Mouse (Mus musculus): Measurements from ENCODE around the gene Kcnk5. TPM values are rescaled to one million over a fixed set of nuclear protein-coding genes. Genes with fewer than 3 reads are reported as not detected.

Gene Kcnk5
- polyA plus RNA-seq, 1 experiment, result not detected

- 88% methylated on average over 4 of the region's 4 CpGs for WGBS
- no peak for TF ChIP-seq CTCF (IDR thresholded peaks at IDR 0.05; ENCODE audit: insufficient read depth, low read depth, low read length)
- no peak for TF ChIP-seq POLR2A (IDR thresholded peaks at IDR 0.05; ENCODE audit: insufficient read depth, low read depth, low read length)
- no peak overlapping the region for H3K27ac ChIP-seq (ENCODE audit: insufficient read depth, low read depth, low read length)
These were observed 5.9 kb downstream of the Kcnk5 start for GRCm38 (mm10) chr14:20175705-20176104.

DNA sequence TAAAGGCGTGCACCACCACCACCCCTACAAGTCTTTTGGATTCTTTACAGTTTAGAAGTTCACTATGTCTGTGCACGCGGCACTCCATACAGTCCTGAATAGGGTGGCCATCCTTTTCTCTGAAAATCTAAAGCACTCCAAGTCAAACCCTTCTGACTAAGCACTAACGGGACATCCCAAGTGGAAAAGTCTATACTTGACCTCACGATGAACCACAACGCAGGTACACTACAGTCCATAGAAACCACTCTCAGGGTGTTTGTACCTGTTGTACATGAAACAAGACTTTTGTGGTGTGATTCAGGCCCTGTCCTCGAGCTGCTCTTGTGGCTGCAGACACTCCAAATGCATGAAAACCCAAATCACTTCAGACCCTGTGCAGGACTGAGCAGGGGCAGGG lies 6.5 kb downstream of the Kcnk5 start:
- Histone ChIP-seq H3K4me3 (ENCODE audit: insufficient read depth, low read depth, low read length) (no peak overlapping the region), H3K4me1 (ENCODE audit: control insufficient read depth, insufficient read depth, low read length) (no peaks in the 10 kb centered on the region), H3K27ac (ENCODE audit: insufficient read depth, low read depth, low read length) (no peak overlapping the region)
- TF ChIP-seq CTCF (IDR thresholded peaks at IDR 0.05; ENCODE audit: insufficient read depth, low read depth, low read length) (no peak), POLR2A (IDR thresholded peaks at IDR 0.05; ENCODE audit: insufficient read depth, low read depth, low read length) (no peak)
- 92% methylated on average over 7 of the region's 7 CpGs for WGBS

More at GRCm38 (mm10) chr14:20175705-20176104, 5.9 kb downstream of the Kcnk5 start:
- Histone ChIP-seq H3K4me3 (ENCODE audit: insufficient read depth, low read depth, low read length) (no peak overlapping the region), H3K4me1 (ENCODE audit: control insufficient read depth, insufficient read depth, low read length) (peaks cover 3% of the 10 kb centered on the region)

DNA sequence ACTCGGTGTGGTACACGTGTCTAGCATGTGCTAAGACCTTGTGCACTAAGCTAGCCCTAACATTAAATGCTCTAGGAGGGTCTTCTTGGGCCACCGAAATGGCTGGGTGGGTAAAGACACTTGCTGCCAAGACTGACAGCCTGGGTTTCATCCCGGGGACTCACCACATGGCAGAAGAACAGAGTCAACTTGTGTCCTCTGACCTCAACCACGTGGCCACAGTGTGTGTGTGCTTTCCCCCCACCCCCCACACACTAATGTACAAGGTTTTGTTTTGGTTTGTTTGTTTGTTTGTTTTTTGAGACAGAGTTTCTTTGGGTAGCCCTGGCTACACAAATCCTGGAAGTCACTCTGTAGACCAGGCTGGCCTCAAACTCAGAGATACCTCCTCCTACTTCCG lies 6.9 kb downstream of the Kcnk5 start:
- no peak overlapping the region for H3K27ac ChIP-seq (ENCODE audit: insufficient read depth, low read depth, low read length)
- 94% methylated on average over 6 of the region's 6 CpGs for WGBS
- no peaks in the 10 kb centered on the region for H3K4me1 ChIP-seq (ENCODE audit: control insufficient read depth, insufficient read depth, low read length)
- no peak overlapping the region for H3K4me3 ChIP-seq (ENCODE audit: insufficient read depth, low read depth, low read length)
- no peak for TF ChIP-seq CTCF (IDR thresholded peaks at IDR 0.05; ENCODE audit: insufficient read depth, low read depth, low read length)
- no peak for TF ChIP-seq POLR2A (IDR thresholded peaks at IDR 0.05; ENCODE audit: insufficient read depth, low read depth, low read length)

- H3K4me1 ChIP-seq (ENCODE audit: control insufficient read depth, insufficient read depth, low read length), result no peaks in the 10 kb centered on the region
- no peak overlapping the region for H3K27ac ChIP-seq (ENCODE audit: insufficient read depth, low read depth, low read length)
- WGBS, result 86% methylated on average over 14 of the region's 14 CpGs
- TF ChIP-seq POLR2A (IDR thresholded peaks at IDR 0.05; ENCODE audit: insufficient read depth, low read depth, low read length) (no peak), CTCF (IDR thresholded peaks at IDR 0.05; ENCODE audit: insufficient read depth, low read depth, low read length) (no peak)
- no peak overlapping the region for H3K4me3 ChIP-seq (ENCODE audit: insufficient read depth, low read depth, low read length)
These were observed 7.6 kb downstream of the Kcnk5 start for GRCm38 (mm10) chr14:20173873-20174490.

DNA sequence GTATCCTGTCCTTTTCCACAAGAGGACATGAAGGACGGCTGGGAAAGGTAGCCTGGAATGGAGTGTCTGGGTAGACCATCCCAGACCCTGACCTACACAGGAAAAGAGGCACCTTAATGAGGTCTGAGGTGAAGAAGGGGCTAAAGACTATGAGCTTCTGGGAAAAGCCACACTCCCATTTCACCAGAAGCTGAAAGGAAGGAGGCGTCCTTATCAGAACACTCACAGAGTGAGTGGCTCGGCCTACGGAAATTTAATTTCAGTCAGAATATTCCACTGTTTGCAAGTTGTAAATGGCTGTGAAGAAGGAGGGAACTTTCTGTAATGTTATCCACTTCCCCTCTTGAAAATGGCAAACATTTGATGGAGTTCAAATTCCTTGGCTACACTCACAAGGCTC lies 8.7 kb downstream of the Kcnk5 start:
- Histone ChIP-seq H3K27ac (ENCODE audit: insufficient read depth, low read depth, low read length) (no peak overlapping the region), H3K4me1 (ENCODE audit: control insufficient read depth, insufficient read depth, low read length) (no peaks in the 10 kb centered on the region), H3K4me3 (ENCODE audit: insufficient read depth, low read depth, low read length) (no peak overlapping the region)
- WGBS, result 91% methylated on average over 4 of the region's 4 CpGs
- no peak for TF ChIP-seq CTCF (IDR thresholded peaks at IDR 0.05; ENCODE audit: insufficient read depth, low read depth, low read length)
- no peak for TF ChIP-seq POLR2A (IDR thresholded peaks at IDR 0.05; ENCODE audit: insufficient read depth, low read depth, low read length)

DNA sequence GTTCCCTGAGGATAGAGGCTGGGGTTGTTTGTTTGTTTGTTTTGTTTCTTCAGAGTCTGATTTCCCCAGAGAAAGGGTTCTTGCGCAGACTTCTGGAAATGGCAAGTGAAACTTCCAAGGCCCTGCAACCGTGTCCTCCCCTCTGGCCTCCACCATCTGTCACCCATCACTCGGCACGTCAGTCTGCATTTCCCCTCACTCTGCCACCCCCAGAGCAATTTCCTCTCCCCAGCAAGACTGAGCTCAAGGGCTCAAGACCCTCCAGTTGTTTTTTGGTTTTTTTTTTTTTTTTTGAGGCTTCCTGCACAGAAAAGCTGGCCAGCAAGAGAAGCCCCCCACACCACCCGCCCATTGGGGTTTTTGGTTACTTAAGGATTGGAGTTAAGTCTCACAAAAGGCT lies 9.1 kb downstream of the Kcnk5 start:
- Histone ChIP-seq H3K4me1 (ENCODE audit: control insufficient read depth, insufficient read depth, low read length) (no peaks in the 10 kb centered on the region), H3K27ac (ENCODE audit: insufficient read depth, low read depth, low read length) (no peak overlapping the region), H3K4me3 (ENCODE audit: insufficient read depth, low read depth, low read length) (no peak overlapping the region)
- TF ChIP-seq POLR2A (IDR thresholded peaks at IDR 0.05; ENCODE audit: insufficient read depth, low read depth, low read length) (no peak), CTCF (IDR thresholded peaks at IDR 0.05; ENCODE audit: insufficient read depth, low read depth, low read length) (no peak)
- WGBS, result 91% methylated on average over 5 of the region's 5 CpGs

- no peak for TF ChIP-seq CTCF (IDR thresholded peaks at IDR 0.05; ENCODE audit: insufficient read depth, low read depth, low read length)
- no peak for TF ChIP-seq POLR2A (IDR thresholded peaks at IDR 0.05; ENCODE audit: insufficient read depth, low read depth, low read length)
- 59% methylated on average over 3 of the region's 3 CpGs for WGBS
- no peak overlapping the region for H3K4me3 ChIP-seq (ENCODE audit: insufficient read depth, low read depth, low read length)
- H3K27ac ChIP-seq (ENCODE audit: insufficient read depth, low read depth, low read length), result no peak overlapping the region
- no peaks in the 10 kb centered on the region for H3K4me1 ChIP-seq (ENCODE audit: control insufficient read depth, insufficient read depth, low read length)
These were observed 9.8 kb downstream of the Kcnk5 start for GRCm38 (mm10) chr14:20171840-20172239.

GRCm38 (mm10) chr14:20169251-20169650 lies 12.4 kb downstream of the Kcnk5 start:
- Histone ChIP-seq H3K4me1 (ENCODE audit: control insufficient read depth, insufficient read depth, low read length) (no peaks in the 10 kb centered on the region), H3K27ac (ENCODE audit: insufficient read depth, low read depth, low read length) (no peak overlapping the region), H3K4me3 (ENCODE audit: insufficient read depth, low read depth, low read length) (no peak overlapping the region)
- WGBS, result 95% methylated on average over 4 of the region's 4 CpGs
- TF ChIP-seq CTCF (IDR thresholded peaks at IDR 0.05; ENCODE audit: insufficient read depth, low read depth, low read length) (no peak), POLR2A (IDR thresholded peaks at IDR 0.05; ENCODE audit: insufficient read depth, low read depth, low read length) (no peak)

- 85% methylated on average over 1 of the region's 1 CpGs for WGBS
- Histone ChIP-seq H3K27ac (ENCODE audit: insufficient read depth, low read depth, low read length) (no peak overlapping the region), H3K4me1 (ENCODE audit: control insufficient read depth, insufficient read depth, low read length) (no peaks in the 10 kb centered on the region), H3K4me3 (ENCODE audit: insufficient read depth, low read depth, low read length) (no peak overlapping the region)
- no peak for TF ChIP-seq POLR2A (IDR thresholded peaks at IDR 0.05; ENCODE audit: insufficient read depth, low read depth, low read length)
These were observed 13.1 kb downstream of the Kcnk5 start for GRCm38 (mm10) chr14:20168478-20168877.

- 93% methylated on average over 2 of the region's 2 CpGs for WGBS
These were observed 13.6 kb downstream of the Kcnk5 start for GRCm38 (mm10) chr14:20168054-20168453.

More at GRCm38 (mm10) chr14:20168054-20168453, 13.6 kb downstream of the Kcnk5 start:
- no peaks in the 10 kb centered on the region for H3K4me1 ChIP-seq (ENCODE audit: control insufficient read depth, insufficient read depth, low read length)
- TF ChIP-seq CTCF (IDR thresholded peaks at IDR 0.05; ENCODE audit: insufficient read depth, low read depth, low read length), result no peak
- no peak for TF ChIP-seq POLR2A (IDR thresholded peaks at IDR 0.05; ENCODE audit: insufficient read depth, low read depth, low read length)
- no peak overlapping the region for H3K4me3 ChIP-seq (ENCODE audit: insufficient read depth, low read depth, low read length)
- H3K27ac ChIP-seq (ENCODE audit: insufficient read depth, low read depth, low read length), result no peak overlapping the region
